Mouse (Mus musculus): ENCODE measurements at regions not wholly inside any gene's neighbourhood (a gene's known extent, or its start where the extent isn't known, plus 50 kb on each side); places are given as distances from the start of the nearest gene placed in this dataset.

- Histone ChIP-seq H3K27ac (ENCODE audit: insufficient read depth, low read length) (no peak overlapping the region), H3K4me3 (ENCODE audit: insufficient read depth, low read length) (no peak overlapping the region), H3K4me1 (ENCODE audit: control insufficient read depth, insufficient read depth, low read length) (no peaks in the 10 kb centered on the region)
- no peak for TF ChIP-seq POLR2A (IDR thresholded peaks at IDR 0.05; ENCODE audit: low read depth, low read length)
- TF ChIP-seq CTCF (IDR thresholded peaks at IDR 0.05; ENCODE audit: borderline replicate concordance, insufficient read depth, low read length), result no peak
Measured at GRCm38 (mm10) chr2:160054411-160054810, 279.6 kb downstream of the Gm826 start.

- Histone ChIP-seq H3K4me1 (ENCODE audit: control insufficient read depth, insufficient read depth, low read length) (no peaks in the 10 kb centered on the region), H3K27ac (ENCODE audit: insufficient read depth, low read length) (no peak overlapping the region), H3K4me3 (ENCODE audit: insufficient read depth, low read length) (no peak overlapping the region)
- no peak for TF ChIP-seq POLR2A (IDR thresholded peaks at IDR 0.05; ENCODE audit: low read depth, low read length)
- no peak for TF ChIP-seq CTCF (IDR thresholded peaks at IDR 0.05; ENCODE audit: borderline replicate concordance, insufficient read depth, low read length)
Measured at GRCm38 (mm10) chr2:160048286-160048685, 285.7 kb downstream of the Gm826 start.

- no peak overlapping the region for H3K27ac ChIP-seq (ENCODE audit: insufficient read depth, low read length)
- TF ChIP-seq POLR2A (IDR thresholded peaks at IDR 0.05; ENCODE audit: low read depth, low read length) (no peak), CTCF (IDR thresholded peaks at IDR 0.05; ENCODE audit: borderline replicate concordance, insufficient read depth, low read length) (no peak)
- no peaks in the 10 kb centered on the region for H3K4me1 ChIP-seq (ENCODE audit: control insufficient read depth, insufficient read depth, low read length)
- H3K4me3 ChIP-seq (ENCODE audit: insufficient read depth, low read length), result no peak overlapping the region
Measured at GRCm38 (mm10) chr2:160046881-160047543, 286.9 kb downstream of the Gm826 start.

GRCm38 (mm10) chr2:160044591-160044990 lies 289.4 kb downstream of the Gm826 start:
- Histone ChIP-seq H3K4me1 (ENCODE audit: control insufficient read depth, insufficient read depth, low read length) (no peaks in the 10 kb centered on the region), H3K4me3 (ENCODE audit: insufficient read depth, low read length) (no peak overlapping the region), H3K27ac (ENCODE audit: insufficient read depth, low read length) (no peak overlapping the region)
- TF ChIP-seq CTCF (IDR thresholded peaks at IDR 0.05; ENCODE audit: borderline replicate concordance, insufficient read depth, low read length) (no peak), POLR2A (IDR thresholded peaks at IDR 0.05; ENCODE audit: low read depth, low read length) (no peak)

GRCm38 (mm10) chr2:160044184-160044583 lies 289.8 kb downstream of the Gm826 start:
- TF ChIP-seq CTCF (IDR thresholded peaks at IDR 0.05; ENCODE audit: borderline replicate concordance, insufficient read depth, low read length) (no peak), POLR2A (IDR thresholded peaks at IDR 0.05; ENCODE audit: low read depth, low read length) (no peak)
- Histone ChIP-seq H3K4me3 (ENCODE audit: insufficient read depth, low read length) (no peak overlapping the region), H3K4me1 (ENCODE audit: control insufficient read depth, insufficient read depth, low read length) (no peaks in the 10 kb centered on the region), H3K27ac (ENCODE audit: insufficient read depth, low read length) (no peak overlapping the region)

- Histone ChIP-seq H3K4me3 (ENCODE audit: insufficient read depth, low read length) (no peak overlapping the region), H3K4me1 (ENCODE audit: control insufficient read depth, insufficient read depth, low read length) (no peaks in the 10 kb centered on the region), H3K27ac (ENCODE audit: insufficient read depth, low read length) (no peak overlapping the region)
- TF ChIP-seq POLR2A (IDR thresholded peaks at IDR 0.05; ENCODE audit: low read depth, low read length) (no peak), CTCF (IDR thresholded peaks at IDR 0.05; ENCODE audit: borderline replicate concordance, insufficient read depth, low read length) (no peak)
Measured at GRCm38 (mm10) chr2:160029432-160029831, 304.5 kb downstream of the Gm826 start.

GRCm38 (mm10) chr2:160028459-160028858 lies 305.5 kb downstream of the Gm826 start:
- TF ChIP-seq CTCF (IDR thresholded peaks at IDR 0.05; ENCODE audit: borderline replicate concordance, insufficient read depth, low read length) (no peak), POLR2A (IDR thresholded peaks at IDR 0.05; ENCODE audit: low read depth, low read length) (no peak)
- Histone ChIP-seq H3K4me3 (ENCODE audit: insufficient read depth, low read length) (no peak overlapping the region), H3K27ac (ENCODE audit: insufficient read depth, low read length) (no peak overlapping the region), H3K4me1 (ENCODE audit: control insufficient read depth, insufficient read depth, low read length) (no peaks in the 10 kb centered on the region)

GRCm38 (mm10) chr2:160025911-160026310 lies 308.1 kb downstream of the Gm826 start:
- no peak overlapping the region for H3K27ac ChIP-seq (ENCODE audit: insufficient read depth, low read length)
- H3K4me3 ChIP-seq (ENCODE audit: insufficient read depth, low read length), result no peak overlapping the region
- no peak for TF ChIP-seq CTCF (IDR thresholded peaks at IDR 0.05; ENCODE audit: borderline replicate concordance, insufficient read depth, low read length)
- no peak for TF ChIP-seq POLR2A (IDR thresholded peaks at IDR 0.05; ENCODE audit: low read depth, low read length)
- H3K4me1 ChIP-seq (ENCODE audit: control insufficient read depth, insufficient read depth, low read length), result 0 out of 2 replicates have a peak, but pooled peaks cover 3% of the 10 kb centered on the region

- H3K4me3 ChIP-seq (ENCODE audit: insufficient read depth, low read length), result no peak overlapping the region
- H3K4me1 ChIP-seq (ENCODE audit: control insufficient read depth, insufficient read depth, low read length), result 0 out of 2 replicates have a peak, but pooled peaks cover 3% of the 10 kb centered on the region
- H3K27ac ChIP-seq (ENCODE audit: insufficient read depth, low read length), result peak overlapping the region; percentile 85
- TF ChIP-seq CTCF (IDR thresholded peaks at IDR 0.05; ENCODE audit: borderline replicate concordance, insufficient read depth, low read length) (no peak), POLR2A (IDR thresholded peaks at IDR 0.05; ENCODE audit: low read depth, low read length) (no peak)
Measured at GRCm38 (mm10) chr2:160021541-160021940, 312.4 kb downstream of the Gm826 start.

- Histone ChIP-seq H3K4me1 (ENCODE audit: control insufficient read depth, insufficient read depth, low read length) (0 out of 2 replicates have a peak, but pooled peaks cover 3% of the 10 kb centered on the region), H3K27ac (ENCODE audit: insufficient read depth, low read length) (peak overlapping the region; percentile 30; the same call in 1 of the 2 replicates), H3K4me3 (ENCODE audit: insufficient read depth, low read length) (no peak overlapping the region)
- TF ChIP-seq CTCF (IDR thresholded peaks at IDR 0.05; ENCODE audit: borderline replicate concordance, insufficient read depth, low read length) (no peak), POLR2A (IDR thresholded peaks at IDR 0.05; ENCODE audit: low read depth, low read length) (no peak)
Measured at GRCm38 (mm10) chr2:160020876-160021275, 313.1 kb downstream of the Gm826 start.
